Mouse (Mus musculus) heart, embryonic 11.5 days (tissue): ENCODE measurements around the gene Jade1. TPM values are rescaled to one million over a fixed set of nuclear protein-coding genes. Genes with fewer than 3 reads are reported as not detected.

ENCODE experiments used
- ATAC-seq: fragments of 200-750 bp; cut with Nextera tagmentation; replicated peaks from 2 replicates; pipeline ENCODE4 v1.8.0; 2017; ENCODE audit warnings: moderate library complexity; ENCODE audit not compliant: insufficient number of reproducible peaks, low FRiP score, low TSS enrichment
- H3K27ac ChIP-seq: fragments of 300-500 bp; sonication (generic); 2 replicates; pipeline ENCODE4 v1.5.1; 2014; ENCODE audit warnings: mild to moderate bottlenecking, low read depth, low read length
- H3K27me3 ChIP-seq: fragments of 300-500 bp; sonication (generic); 2 replicates; pipeline ENCODE4 v1.6.1; 2014; ENCODE audit warnings: mild to moderate bottlenecking, low read length, mixed read lengths; ENCODE audit not compliant: control insufficient read depth, insufficient read depth
- H3K36me3 ChIP-seq: fragments of 300-500 bp; sonication (generic); 2 replicates; pipeline ENCODE4 v1.6.1; 2014; ENCODE audit warnings: mild to moderate bottlenecking, low read length, moderate library complexity, mixed read lengths; ENCODE audit not compliant: control insufficient read depth, insufficient read depth
- H3K4me1 ChIP-seq: fragments of 300-500 bp; sonication (generic); 2 replicates; pipeline ENCODE4 v1.6.1; 2014; ENCODE audit warnings: low read length; ENCODE audit not compliant: control insufficient read depth, insufficient read depth
- H3K4me2 ChIP-seq: fragments of 300-500 bp; sonication (generic); 2 replicates; pipeline ENCODE4 v1.6.1; 2014; ENCODE audit warnings: mild to moderate bottlenecking, moderate library complexity
- H3K4me3 ChIP-seq: fragments of 300-500 bp; sonication (generic); 2 replicates; pipeline ENCODE4 v1.5.1; 2014; ENCODE audit warnings: low read depth, low read length
- H3K9ac ChIP-seq: fragments of 300-500 bp; sonication (generic); 2 replicates; pipeline ENCODE4 v1.6.1; 2014; ENCODE audit warnings: mild to moderate bottlenecking, low read depth, low read length, moderate library complexity
- H3K9me3 ChIP-seq: fragments of 300-500 bp; sonication (generic); replicated peaks from 2 replicates; pipeline ENCODE4 v1.6.1; 2016; ENCODE audit warnings: low read length; ENCODE audit not compliant: control insufficient read depth
- WGBS: fragments of 180-500 bp; shearing (Covaris S2); extraction: QIAGEN DNeasy Blood & Tissue Kit; methylation state at CpG from one replicate; pipeline ENCODE4 v1.1.7; 2014; ENCODE audit not compliant: insufficient replicate concordance; 5-methylcytosine and 5-hydroxymethylcytosine counted together
- polyA plus RNA-seq: library from polyadenylated mRNA; unstranded; fragments of >200 nt; fragmentation: Nextera tagmentation; extraction: Ambion mirVana; gene quantifications from 2 replicates; pipeline ENCODE4 v1.2.1, GENCODE M21; 2014

Jade1 gene
- polyA plus RNA-seq, 1 experiment from 2014 or later, result 12.0 TPM

- no peak overlapping the region for H3K27ac ChIP-seq
- H3K27me3 ChIP-seq, result no peaks in the 10 kb centered on the region
- H3K9ac ChIP-seq, result no peak overlapping the region
- no peak overlapping the region for H3K4me3 ChIP-seq
- H3K4me1 ChIP-seq, result peaks cover 6% of the 10 kb centered on the region
- WGBS, result 63% methylated on average over 3 of the region's 3 CpGs
- H3K36me3 ChIP-seq, result no peaks in the 10 kb centered on the region
- no peak for ATAC-seq
- no peak overlapping the region for H3K4me2 ChIP-seq
- no peaks in the 10 kb centered on the region; the same call in 1 of the 2 replicates for H3K9me3 ChIP-seq
Measured at GRCm38 (mm10) chr3:41521733-41522132, 33.8 kb upstream of the Jade1 start.

- Histone ChIP-seq H3K4me1 (peaks cover 6% of the 10 kb centered on the region), H3K9me3 (no peaks in the 10 kb centered on the region; the same call in 1 of the 2 replicates), H3K27ac (no peak overlapping the region), H3K4me2 (peak overlapping the region; percentile 55), H3K36me3 (no peaks in the 10 kb centered on the region), H3K9ac (no peak overlapping the region; the same call in 1 of the 2 replicates), H3K27me3 (no peaks in the 10 kb centered on the region), H3K4me3 (peak overlapping the region; percentile 23)
- peak; percentile 52; the same call in 1 of the 2 replicates for ATAC-seq
- 19% methylated on average over 18 of the region's 18 CpGs for WGBS
Measured at GRCm38 (mm10) chr3:41522226-41523005, 33.1 kb upstream of the Jade1 start.

GRCm38 (mm10) chr3:41523006-41523375 lies 32.5 kb upstream of the Jade1 start:
- Histone ChIP-seq H3K4me3 (peak overlapping the region; percentile 23; the same call in 1 of the 2 replicates), H3K36me3 (no peaks in the 10 kb centered on the region), H3K9ac (no peak overlapping the region), H3K27me3 (no peaks in the 10 kb centered on the region), H3K4me2 (peak overlapping the region; percentile 55), H3K27ac (no peak overlapping the region), H3K4me1 (peaks cover 6% of the 10 kb centered on the region), H3K9me3 (no peaks in the 10 kb centered on the region; the same call in 1 of the 2 replicates)
- WGBS, result 21% methylated on average over 2 of the region's 2 CpGs
- no peak for ATAC-seq

- H3K36me3 ChIP-seq, result no peaks in the 10 kb centered on the region
- H3K27ac ChIP-seq, result no peak overlapping the region
- no peak for ATAC-seq
- 95% methylated on average over 4 of the region's 4 CpGs for WGBS
- no peaks in the 10 kb centered on the region for H3K27me3 ChIP-seq
- H3K4me3 ChIP-seq, result no peak overlapping the region
- no peak overlapping the region for H3K9ac ChIP-seq
- H3K4me1 ChIP-seq, result peaks cover 6% of the 10 kb centered on the region
- H3K4me2 ChIP-seq, result no peak overlapping the region
- H3K9me3 ChIP-seq, result no peaks in the 10 kb centered on the region; the same call in 1 of the 2 replicates
Measured at GRCm38 (mm10) chr3:41523460-41523859, 32.1 kb upstream of the Jade1 start.

- Histone ChIP-seq H3K9me3 (no peaks in the 10 kb centered on the region; the same call in 1 of the 2 replicates), H3K9ac (no peak overlapping the region), H3K4me2 (no peak overlapping the region), H3K27ac (no peak overlapping the region), H3K4me3 (no peak overlapping the region), H3K36me3 (no peaks in the 10 kb centered on the region), H3K27me3 (no peaks in the 10 kb centered on the region), H3K4me1 (no peaks in the 10 kb centered on the region)
- no peak for ATAC-seq
- 92% methylated on average over 2 of the region's 2 CpGs for WGBS
Measured at GRCm38 (mm10) chr3:41528291-41528969, 27.1 kb upstream of the Jade1 start.

GRCm38 (mm10) chr3:41530156-41530555 lies 25.4 kb upstream of the Jade1 start:
- WGBS, result 63% methylated on average over 3 of the region's 3 CpGs
- Histone ChIP-seq H3K9me3 (no peaks in the 10 kb centered on the region; the same call in 1 of the 2 replicates), H3K4me2 (no peak overlapping the region), H3K4me3 (no peak overlapping the region), H3K36me3 (no peaks in the 10 kb centered on the region), H3K27ac (no peak overlapping the region), H3K27me3 (no peaks in the 10 kb centered on the region), H3K4me1 (no peaks in the 10 kb centered on the region), H3K9ac (no peak overlapping the region)
- no peak for ATAC-seq

GRCm38 (mm10) chr3:41531541-41531940 lies 24.0 kb upstream of the Jade1 start:
- Histone ChIP-seq H3K27me3 (no peaks in the 10 kb centered on the region), H3K4me2 (no peak overlapping the region), H3K27ac (no peak overlapping the region), H3K9me3 (no peaks in the 10 kb centered on the region), H3K36me3 (no peaks in the 10 kb centered on the region), H3K9ac (no peak overlapping the region), H3K4me1 (no peaks in the 10 kb centered on the region), H3K4me3 (no peak overlapping the region)
- WGBS, result 27% methylated on average over 8 of the region's 8 CpGs
- ATAC-seq, result no peak

- Histone ChIP-seq H3K4me3 (no peak overlapping the region), H3K4me1 (no peaks in the 10 kb centered on the region), H3K27me3 (no peaks in the 10 kb centered on the region), H3K36me3 (no peaks in the 10 kb centered on the region), H3K9me3 (no peaks in the 10 kb centered on the region), H3K27ac (no peak overlapping the region), H3K4me2 (no peak overlapping the region), H3K9ac (no peak overlapping the region)
- 83% methylated on average over 12 of the region's 12 CpGs for WGBS
- no peak for ATAC-seq
Measured at GRCm38 (mm10) chr3:41532109-41532508, 23.4 kb upstream of the Jade1 start.
